Mouse (Mus musculus): ENCODE measurements at regions not wholly inside any gene's neighbourhood (a gene's known extent, or its start where the extent isn't known, plus 50 kb on each side); places are given as distances from the start of the nearest gene placed in this dataset.

GRCm38 (mm10) chr5:4304201-4304600 lies 112.0 kb downstream of the Mterf1b start:
- WGBS: 50% methylated on average over 5 of the region's 5 CpGs
- no peak for ATAC-seq (ENCODE audit: low read depth)
- Histone ChIP-seq H3K4me3 (ENCODE audit: low read depth, low read length) (no peak overlapping the region), H3K4me2 (ENCODE audit: low read depth, low read length) (no peak overlapping the region), H3K27ac (ENCODE audit: low read depth, low read length) (no peak overlapping the region), H3K4me1 (ENCODE audit: control insufficient read depth, insufficient read depth, low read length) (no peaks in the 10 kb centered on the region), H3K36me3 (ENCODE audit: control insufficient read depth, insufficient read depth, low read length) (no peaks in the 10 kb centered on the region), H3K9me3 (ENCODE audit: control insufficient read depth, low read length) (no peaks in the 10 kb centered on the region), H3K27me3 (ENCODE audit: control insufficient read depth, insufficient read depth, low read length) (no peaks in the 10 kb centered on the region), H3K9ac (replicated peaks; ENCODE audit: low read depth, low read length) (no peak overlapping the region)

- Histone ChIP-seq H3K9ac (replicated peaks; ENCODE audit: low read depth, low read length) (no peak overlapping the region), H3K36me3 (ENCODE audit: control insufficient read depth, insufficient read depth, low read length) (no peaks in the 10 kb centered on the region), H3K4me3 (ENCODE audit: low read depth, low read length) (no peak overlapping the region), H3K9me3 (ENCODE audit: control insufficient read depth, low read length) (no peaks in the 10 kb centered on the region), H3K4me2 (ENCODE audit: low read depth, low read length) (no peak overlapping the region), H3K27me3 (ENCODE audit: control insufficient read depth, insufficient read depth, low read length) (no peaks in the 10 kb centered on the region), H3K4me1 (ENCODE audit: control insufficient read depth, insufficient read depth, low read length) (no peaks in the 10 kb centered on the region), H3K27ac (ENCODE audit: low read depth, low read length) (no peak overlapping the region)
- 82% methylated on average over 5 of the region's 5 CpGs for WGBS
- no peak for ATAC-seq (ENCODE audit: low read depth)
These were observed 116.3 kb downstream of the Mterf1b start for GRCm38 (mm10) chr5:4308514-4308913.

- H3K4me1 ChIP-seq (ENCODE audit: control insufficient read depth, insufficient read depth, low read length): no peaks in the 10 kb centered on the region
- 88% methylated on average over 4 of the region's 4 CpGs for WGBS
These were observed 119.0 kb downstream of the Mterf1b start for GRCm38 (mm10) chr5:4311169-4311568.

GRCm38 (mm10) chr5:4311599-4311998 lies 119.4 kb downstream of the Mterf1b start:
- Histone ChIP-seq H3K9ac (replicated peaks; ENCODE audit: low read depth, low read length) (no peak overlapping the region), H3K27me3 (ENCODE audit: control insufficient read depth, insufficient read depth, low read length) (no peaks in the 10 kb centered on the region), H3K4me1 (ENCODE audit: control insufficient read depth, insufficient read depth, low read length) (no peaks in the 10 kb centered on the region), H3K4me3 (ENCODE audit: low read depth, low read length) (no peak overlapping the region), H3K27ac (ENCODE audit: low read depth, low read length) (no peak overlapping the region), H3K36me3 (ENCODE audit: control insufficient read depth, insufficient read depth, low read length) (no peaks in the 10 kb centered on the region), H3K9me3 (ENCODE audit: control insufficient read depth, low read length) (no peaks in the 10 kb centered on the region), H3K4me2 (ENCODE audit: low read depth, low read length) (no peak overlapping the region)
- no peak for ATAC-seq (ENCODE audit: low read depth)
- 80% methylated on average over 4 of the region's 4 CpGs for WGBS

More at GRCm38 (mm10) chr5:4311169-4311568, 119.0 kb downstream of the Mterf1b start:
- no peak overlapping the region for H3K9ac ChIP-seq (replicated peaks; ENCODE audit: low read depth, low read length)
- ATAC-seq (ENCODE audit: low read depth): no peak
- H3K4me3 ChIP-seq (ENCODE audit: low read depth, low read length): no peak overlapping the region
- no peak overlapping the region for H3K27ac ChIP-seq (ENCODE audit: low read depth, low read length)
- H3K27me3 ChIP-seq (ENCODE audit: control insufficient read depth, insufficient read depth, low read length): no peaks in the 10 kb centered on the region
- no peaks in the 10 kb centered on the region for H3K36me3 ChIP-seq (ENCODE audit: control insufficient read depth, insufficient read depth, low read length)
- no peak overlapping the region for H3K4me2 ChIP-seq (ENCODE audit: low read depth, low read length)
- no peaks in the 10 kb centered on the region for H3K9me3 ChIP-seq (ENCODE audit: control insufficient read depth, low read length)

GRCm38 (mm10) chr5:4312675-4313074 lies 120.5 kb downstream of the Mterf1b start:
- H3K27ac ChIP-seq (ENCODE audit: low read depth, low read length): no peak overlapping the region
- no peaks in the 10 kb centered on the region for H3K9me3 ChIP-seq (ENCODE audit: control insufficient read depth, low read length)
- no peak overlapping the region for H3K4me2 ChIP-seq (ENCODE audit: low read depth, low read length)
- H3K4me1 ChIP-seq (ENCODE audit: control insufficient read depth, insufficient read depth, low read length): no peaks in the 10 kb centered on the region
- H3K9ac ChIP-seq (replicated peaks; ENCODE audit: low read depth, low read length): no peak overlapping the region
- H3K27me3 ChIP-seq (ENCODE audit: control insufficient read depth, insufficient read depth, low read length): no peaks in the 10 kb centered on the region
- ATAC-seq (ENCODE audit: low read depth): no peak
- no peak overlapping the region for H3K4me3 ChIP-seq (ENCODE audit: low read depth, low read length)
- H3K36me3 ChIP-seq (ENCODE audit: control insufficient read depth, insufficient read depth, low read length): no peaks in the 10 kb centered on the region
- 45% methylated on average over 14 of the region's 14 CpGs for WGBS

- Histone ChIP-seq H3K36me3 (ENCODE audit: control insufficient read depth, insufficient read depth, low read length) (no peaks in the 10 kb centered on the region), H3K4me2 (ENCODE audit: low read depth, low read length) (no peak overlapping the region), H3K27ac (ENCODE audit: low read depth, low read length) (no peak overlapping the region), H3K4me1 (ENCODE audit: control insufficient read depth, insufficient read depth, low read length) (no peaks in the 10 kb centered on the region), H3K9me3 (ENCODE audit: control insufficient read depth, low read length) (no peaks in the 10 kb centered on the region), H3K27me3 (ENCODE audit: control insufficient read depth, insufficient read depth, low read length) (no peaks in the 10 kb centered on the region), H3K4me3 (ENCODE audit: low read depth, low read length) (no peak overlapping the region), H3K9ac (replicated peaks; ENCODE audit: low read depth, low read length) (no peak overlapping the region)
- whole genome bisulfite sequencing: 80% methylated on average over 8 of the region's 8 CpGs
- no peak for ATAC-seq (ENCODE audit: low read depth)
These were observed 130.6 kb downstream of the Mterf1b start for GRCm38 (mm10) chr5:4322634-4323386.

- no peaks in the 10 kb centered on the region for H3K27me3 ChIP-seq (ENCODE audit: control insufficient read depth, insufficient read depth, low read length)
- no peak for ATAC-seq (ENCODE audit: low read depth)
- no peak overlapping the region for H3K27ac ChIP-seq (ENCODE audit: low read depth, low read length)
- H3K4me3 ChIP-seq (ENCODE audit: low read depth, low read length): no peak overlapping the region
- H3K4me1 ChIP-seq (ENCODE audit: control insufficient read depth, insufficient read depth, low read length): no peaks in the 10 kb centered on the region
- no peaks in the 10 kb centered on the region for H3K36me3 ChIP-seq (ENCODE audit: control insufficient read depth, insufficient read depth, low read length)
- WGBS: 85% methylated on average over 2 of the region's 2 CpGs
- no peak overlapping the region for H3K4me2 ChIP-seq (ENCODE audit: low read depth, low read length)
- no peak overlapping the region for H3K9ac ChIP-seq (replicated peaks; ENCODE audit: low read depth, low read length)
- no peaks in the 10 kb centered on the region for H3K9me3 ChIP-seq (ENCODE audit: control insufficient read depth, low read length)
These were observed 131.2 kb downstream of the Mterf1b start for GRCm38 (mm10) chr5:4323387-4323704.

GRCm38 (mm10) chr5:4325813-4326212 lies 133.6 kb downstream of the Mterf1b start:
- Histone ChIP-seq H3K4me1 (ENCODE audit: control insufficient read depth, insufficient read depth, low read length) (no peaks in the 10 kb centered on the region), H3K9ac (replicated peaks; ENCODE audit: low read depth, low read length) (no peak overlapping the region), H3K27ac (ENCODE audit: low read depth, low read length) (no peak overlapping the region), H3K36me3 (ENCODE audit: control insufficient read depth, insufficient read depth, low read length) (no peaks in the 10 kb centered on the region), H3K27me3 (ENCODE audit: control insufficient read depth, insufficient read depth, low read length) (no peaks in the 10 kb centered on the region), H3K4me3 (ENCODE audit: low read depth, low read length) (no peak overlapping the region), H3K4me2 (ENCODE audit: low read depth, low read length) (no peak overlapping the region), H3K9me3 (ENCODE audit: control insufficient read depth, low read length) (no peaks in the 10 kb centered on the region)
- 30% methylated on average over 3 of the region's 3 CpGs for WGBS
- ATAC-seq (ENCODE audit: low read depth): no peak

GRCm38 (mm10) chr5:4326309-4327014 lies 134.3 kb downstream of the Mterf1b start:
- 54% methylated on average over 8 of the region's 8 CpGs for WGBS
- Histone ChIP-seq H3K27ac (ENCODE audit: low read depth, low read length) (no peak overlapping the region), H3K9me3 (ENCODE audit: control insufficient read depth, low read length) (no peaks in the 10 kb centered on the region), H3K36me3 (ENCODE audit: control insufficient read depth, insufficient read depth, low read length) (no peaks in the 10 kb centered on the region), H3K4me2 (ENCODE audit: low read depth, low read length) (no peak overlapping the region), H3K9ac (replicated peaks; ENCODE audit: low read depth, low read length) (no peak overlapping the region), H3K27me3 (ENCODE audit: control insufficient read depth, insufficient read depth, low read length) (no peaks in the 10 kb centered on the region), H3K4me3 (ENCODE audit: low read depth, low read length) (no peak overlapping the region), H3K4me1 (ENCODE audit: control insufficient read depth, insufficient read depth, low read length) (no peaks in the 10 kb centered on the region)
- no peak for ATAC-seq (ENCODE audit: low read depth)
